Mouse (Mus musculus): ENCODE measurements around the gene Mboat2. TPM values are rescaled to one million over a fixed set of nuclear protein-coding genes. Genes with fewer than 3 reads are reported as not detected.

Mboat2 gene
- total and polyA plus RNA-seq, 3 experiments: 3.8 to 12.3 (median 8.4) TPM

- TF ChIP-seq CTCF (IDR thresholded peaks at IDR 0.05): no peak
- no peak for TF ChIP-seq POLR2A (IDR thresholded peaks at IDR 0.05; ENCODE audit: insufficient read depth, low read depth, low read length)
- TF ChIP-seq EP300 (IDR thresholded peaks at IDR 0.05; ENCODE audit: insufficient read depth, low read depth, low read length): no peak
- Histone ChIP-seq H3K27me3 (ENCODE audit: control insufficient read depth, insufficient read depth, low read length) (no peaks in the 10 kb centered on the region), H3K27ac (no peak overlapping the region), H3K36me3 (ENCODE audit: control insufficient read depth, insufficient read depth, low read length) (peaks cover 2% of the 10 kb centered on the region; the same call in 1 of the 2 replicates), H3K4me1 (ENCODE audit: control insufficient read depth, insufficient read depth, low read length) (peaks cover 11% of the 10 kb centered on the region), H3K79me2 (replicated peaks; ENCODE audit: control insufficient read depth, insufficient read depth, low read length) (no peaks in the 10 kb centered on the region), H3K9ac (ENCODE audit: low read depth, low read length) (no peak overlapping the region), H3K4me3 (no peak overlapping the region)
- DNase-seq: peak; percentile 21 to 23
- intact Hi-C loops (cut with DNase I): loop anchor here (2.0 kb wide), 1 partner anchor 17 kb away; no protein-coding TSS in a partner anchor
- 37% methylated on average over 10 of the region's 10 CpGs for WGBS
These were observed 63.2 kb downstream of the Mboat2 start for GRCm38 (mm10) chr12:24893777-24894468.

GRCm38 (mm10) chr12:24895352-24895751 is 64.7 kb downstream of the Mboat2 start:
- Histone ChIP-seq H3K4me3 (no peak overlapping the region), H3K27ac (no peak overlapping the region), H3K79me2 (replicated peaks; ENCODE audit: control insufficient read depth, insufficient read depth, low read length) (no peaks in the 10 kb centered on the region), H3K9ac (ENCODE audit: low read depth, low read length) (no peak overlapping the region), H3K36me3 (ENCODE audit: control insufficient read depth, insufficient read depth, low read length) (peaks cover 2% of the 10 kb centered on the region; the same call in 1 of the 2 replicates), H3K27me3 (ENCODE audit: control insufficient read depth, insufficient read depth, low read length) (no peaks in the 10 kb centered on the region), H3K4me1 (ENCODE audit: control insufficient read depth, insufficient read depth, low read length) (peaks cover 11% of the 10 kb centered on the region)
- 22% methylated on average over 5 of the region's 5 CpGs for WGBS
- TF ChIP-seq EP300 (IDR thresholded peaks at IDR 0.05; ENCODE audit: insufficient read depth, low read depth, low read length): no peak
- no peak for TF ChIP-seq CTCF (IDR thresholded peaks at IDR 0.05)
- TF ChIP-seq POLR2A (IDR thresholded peaks at IDR 0.05; ENCODE audit: insufficient read depth, low read depth, low read length): no peak
- intact Hi-C loops (cut with DNase I): loop anchor here (2.0 kb wide), 1 partner anchor 15 kb away; no protein-coding TSS in a partner anchor
- peak in 1 of 2 experiments; percentile 21 for DNase-seq

- Histone ChIP-seq H3K4me3 (no peak overlapping the region), H3K79me2 (replicated peaks; ENCODE audit: control insufficient read depth, insufficient read depth, low read length) (no peaks in the 10 kb centered on the region), H3K4me1 (ENCODE audit: control insufficient read depth, insufficient read depth, low read length) (peaks cover 11% of the 10 kb centered on the region), H3K27me3 (ENCODE audit: control insufficient read depth, insufficient read depth, low read length) (no peaks in the 10 kb centered on the region), H3K9ac (ENCODE audit: low read depth, low read length) (no peak overlapping the region), H3K27ac (no peak overlapping the region), H3K36me3 (ENCODE audit: control insufficient read depth, insufficient read depth, low read length) (peaks cover 2% of the 10 kb centered on the region; the same call in 1 of the 2 replicates)
- WGBS: 79% methylated on average over 4 of the region's 4 CpGs
- TF ChIP-seq CTCF (IDR thresholded peaks at IDR 0.05) (no peak), EP300 (IDR thresholded peaks at IDR 0.05; ENCODE audit: insufficient read depth, low read depth, low read length) (no peak), POLR2A (IDR thresholded peaks at IDR 0.05; ENCODE audit: insufficient read depth, low read depth, low read length) (no peak)
- intact Hi-C loops (cut with DNase I): no loop called here
- DNase-seq: no peak
These were observed 66.7 kb downstream of the Mboat2 start for GRCm38 (mm10) chr12:24897354-24897753.

GRCm38 (mm10) chr12:24898226-24898625 is 67.5 kb downstream of the Mboat2 start:
- H3K79me2 ChIP-seq (replicated peaks; ENCODE audit: control insufficient read depth, insufficient read depth, low read length): no peaks in the 10 kb centered on the region
- DNase-seq: no peak
- H3K9ac ChIP-seq (ENCODE audit: low read depth, low read length): no peak overlapping the region
- no peak overlapping the region for H3K4me3 ChIP-seq
- TF ChIP-seq EP300 (IDR thresholded peaks at IDR 0.05; ENCODE audit: insufficient read depth, low read depth, low read length) (no peak), POLR2A (IDR thresholded peaks at IDR 0.05; ENCODE audit: insufficient read depth, low read depth, low read length) (no peak), CTCF (IDR thresholded peaks at IDR 0.05) (no peak)
- peaks cover 11% of the 10 kb centered on the region for H3K4me1 ChIP-seq (ENCODE audit: control insufficient read depth, insufficient read depth, low read length)
- peaks cover 2% of the 10 kb centered on the region; the same call in 1 of the 2 replicates for H3K36me3 ChIP-seq (ENCODE audit: control insufficient read depth, insufficient read depth, low read length)
- H3K27me3 ChIP-seq (ENCODE audit: control insufficient read depth, insufficient read depth, low read length): no peaks in the 10 kb centered on the region
- 69% methylated on average over 9 of the region's 9 CpGs for WGBS
- intact Hi-C loops (cut with DNase I): no loop called here
- no peak overlapping the region for H3K27ac ChIP-seq

DNA sequence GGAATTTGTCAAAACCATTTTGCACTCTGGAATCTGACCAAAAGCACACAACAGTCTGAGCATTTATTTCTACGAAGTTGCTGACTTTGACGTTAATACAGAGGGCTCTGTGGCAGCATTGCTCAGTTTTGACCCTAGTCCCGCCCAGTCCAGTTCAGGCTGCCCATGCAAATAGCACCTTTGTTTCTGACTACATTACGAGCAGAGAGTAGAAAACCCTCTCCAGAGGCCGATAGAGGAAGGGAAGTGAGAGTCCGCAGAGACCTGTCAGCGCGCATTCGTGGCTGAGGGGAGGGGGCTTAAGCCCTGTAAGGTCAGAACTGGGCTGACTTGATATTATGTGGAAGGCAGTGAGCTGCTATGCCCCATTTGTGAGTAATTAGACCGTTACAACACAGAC is 69.0 kb downstream of the Mboat2 start:
- no peaks in the 10 kb centered on the region for H3K79me2 ChIP-seq (replicated peaks; ENCODE audit: control insufficient read depth, insufficient read depth, low read length)
- H3K27ac ChIP-seq: no peak overlapping the region
- H3K36me3 ChIP-seq (ENCODE audit: control insufficient read depth, insufficient read depth, low read length): peaks cover 2% of the 10 kb centered on the region; the same call in 1 of the 2 replicates
- H3K4me1 ChIP-seq (ENCODE audit: control insufficient read depth, insufficient read depth, low read length): peaks cover 4% of the 10 kb centered on the region
- no peak for TF ChIP-seq EP300 (IDR thresholded peaks at IDR 0.05; ENCODE audit: insufficient read depth, low read depth, low read length)
- no peak overlapping the region for H3K9ac ChIP-seq (ENCODE audit: low read depth, low read length)
- no peaks in the 10 kb centered on the region for H3K27me3 ChIP-seq (ENCODE audit: control insufficient read depth, insufficient read depth, low read length)
- H3K4me3 ChIP-seq: no peak overlapping the region
- intact Hi-C loops (cut with DNase I): no loop called here
- DNase-seq: no peak
- 88% methylated on average over 10 of the region's 10 CpGs for WGBS

DNA sequence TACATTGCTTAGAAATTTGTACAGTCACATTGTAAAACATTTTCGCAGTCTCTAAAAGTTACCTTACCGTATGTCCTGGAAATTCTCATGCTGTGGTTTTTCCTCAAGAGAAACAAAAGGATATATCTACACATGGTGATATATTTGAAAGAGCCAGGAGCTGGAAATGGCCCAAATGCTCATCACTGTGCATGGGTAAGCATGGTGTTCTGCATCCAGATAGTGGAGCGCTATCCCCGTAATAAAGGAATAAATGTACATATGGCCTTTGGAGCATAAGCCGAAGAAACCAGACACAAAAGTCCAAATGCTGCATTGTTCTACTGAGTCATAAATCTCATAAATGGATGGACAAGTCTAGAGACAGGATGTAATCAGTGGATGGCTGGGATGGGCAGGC is 72.1 kb downstream of the Mboat2 start:
- Histone ChIP-seq H3K79me2 (replicated peaks; ENCODE audit: control insufficient read depth, insufficient read depth, low read length) (no peaks in the 10 kb centered on the region), H3K27me3 (ENCODE audit: control insufficient read depth, insufficient read depth, low read length) (no peaks in the 10 kb centered on the region), H3K4me1 (ENCODE audit: control insufficient read depth, insufficient read depth, low read length) (peaks cover 2% of the 10 kb centered on the region), H3K4me3 (no peak overlapping the region), H3K9ac (ENCODE audit: low read depth, low read length) (no peak overlapping the region), H3K27ac (no peak overlapping the region), H3K36me3 (ENCODE audit: control insufficient read depth, insufficient read depth, low read length) (no peaks in the 10 kb centered on the region)
- intact Hi-C loops (cut with DNase I): no loop called here
- TF ChIP-seq POLR2A (IDR thresholded peaks at IDR 0.05; ENCODE audit: insufficient read depth, low read depth, low read length) (no peak), CTCF (IDR thresholded peaks at IDR 0.05) (no peak), EP300 (IDR thresholded peaks at IDR 0.05; ENCODE audit: insufficient read depth, low read depth, low read length) (no peak)
- no peak for DNase-seq
- 95% methylated on average over 5 of the region's 5 CpGs for WGBS
